Mouse (Mus musculus): Measurements from ENCODE around the gene Asap2.

DNA sequence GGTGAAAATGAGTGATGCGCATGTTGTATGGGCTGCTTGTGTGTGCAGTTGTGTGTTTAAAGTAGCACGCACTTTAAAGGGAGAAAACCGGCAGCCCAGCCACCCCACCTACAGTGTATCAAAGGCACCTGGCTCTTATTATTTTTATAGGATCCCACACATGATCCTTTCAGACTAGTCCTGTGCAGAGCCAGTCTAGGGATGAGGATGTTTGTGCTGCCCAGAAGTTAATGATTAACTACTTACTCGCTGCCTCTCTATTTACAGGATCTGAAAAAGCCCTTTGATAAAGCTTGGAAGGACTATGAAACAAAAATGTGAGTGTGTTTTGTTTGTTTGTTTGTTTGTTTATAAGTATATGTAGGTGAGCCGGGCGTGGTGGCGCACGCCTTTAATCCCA is 210.4 kb downstream of the Asap2 start:
- TF ChIP-seq CTCF (IDR thresholded peaks at IDR 0.05; ENCODE audit: low read depth, low read length) (no peak), EP300 (IDR thresholded peaks at IDR 0.05; ENCODE audit: insufficient read depth, low read depth, low read length) (no peak)

All from ES-Bruce4 (cell line).